Mouse (Mus musculus) gonadal fat pad, adult 2 months (tissue): ENCODE results near the gene Aip. TPM values are rescaled to one million over a fixed set of nuclear protein-coding genes. Genes with fewer than 3 reads are reported as not detected.
"Not testable (repeated sequence)": the region's sequence is repeated elsewhere in the genome, so short reads cannot be mapped to it uniquely, and the experiment has no call there.

Source experiments
- DNase-seq: peaks from one replicate; pipeline ENCODE4 v3.0.0-alpha.2; 2012; ENCODE audit warnings: low read depth
- polyA plus RNA-seq: library from polyadenylated mRNA; depleted of rRNA; stranded (reverse); fragments of >200 nt; gene quantifications from 2 replicates; pipeline ENCODE4 v1.2.3, GENCODE M21; 2012; rRNA removed

Aip gene
- polyA plus RNA-seq, 1 experiment = 121 TPM

DNA sequence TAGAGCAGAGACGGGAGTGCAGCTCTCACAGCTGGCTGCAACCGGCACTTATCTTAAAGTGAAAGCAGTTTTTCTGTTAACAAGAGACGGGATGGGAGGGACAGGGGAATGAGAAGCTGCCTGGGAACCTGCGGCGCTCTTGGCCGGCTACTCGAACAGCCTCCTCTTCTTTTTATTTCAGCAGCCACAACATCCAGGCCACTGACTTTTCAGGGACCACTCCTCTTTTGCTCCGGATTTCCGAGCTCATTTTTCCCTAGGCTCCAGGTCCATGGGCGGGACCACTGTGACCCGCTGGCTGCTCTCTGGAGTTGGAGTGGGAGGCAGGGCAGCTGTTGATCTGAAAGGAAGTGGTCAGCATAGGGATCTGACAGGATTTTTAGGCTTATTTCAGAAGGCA lies 61.2 kb downstream of the Aip start:
- not testable (repeated sequence) for DNase-seq

Other genes with a start within 250 kb of the Aip start
- gene Tcirg1, start 218.7 kb downstream of the Aip start, polyA plus RNA-seq = 61.0 and 75.4 TPM in 2 replicates
- 225 and 260 TPM in 2 replicates for gene Ndufs8, start 213.1 kb downstream of the Aip start, polyA plus RNA-seq
- gene Aldh3b1, start 196.1 kb downstream of the Aip start, polyA plus RNA-seq = 9.2 and 12.7 TPM in 2 replicates
- gene Unc93b1, start 190.7 kb downstream of the Aip start, polyA plus RNA-seq = 93.7 TPM in 2 replicates
- 0.51 and 0.86 TPM in 2 replicates for gene Aldh3b3, start 167.2 kb downstream of the Aip start, polyA plus RNA-seq
- 20.1 and 30.9 TPM in 2 replicates for gene Aldh3b2, start 153.5 kb downstream of the Aip start, polyA plus RNA-seq
- gene Acy3, start 139.3 kb downstream of the Aip start, polyA plus RNA-seq = 45.4 and 50.9 TPM in 2 replicates
- not detected in 2 replicates for gene Tbx10, start 133.1 kb downstream of the Aip start, polyA plus RNA-seq
- 10.2 and 19.7 TPM in 2 replicates for gene Nudt8, start 125.3 kb downstream of the Aip start, polyA plus RNA-seq
- 1.3 and 1.4 TPM in 2 replicates for gene Gm49405, start 125.2 kb downstream of the Aip start, polyA plus RNA-seq
- gene Doc2g, start 122.5 kb downstream of the Aip start, polyA plus RNA-seq = 5.5 and 6.1 TPM in 2 replicates
- 152 and 165 TPM in 2 replicates for gene Ndufv1, start 113.1 kb downstream of the Aip start, polyA plus RNA-seq
- gene Gstp1, start 87.9 kb downstream of the Aip start, polyA plus RNA-seq = 787 and 813 TPM in 2 replicates
- 14.7 and 39.9 TPM in 2 replicates for gene Gstp2, start 79.8 kb downstream of the Aip start, polyA plus RNA-seq
- 0.93 and 3.0 TPM in 2 replicates for gene Gstp3, start 66.3 kb downstream of the Aip start, polyA plus RNA-seq
- not detected in 2 replicates for gene Cabp2, start 44.3 kb downstream of the Aip start, polyA plus RNA-seq
- gene Cdk2ap2, start 28.7 kb downstream of the Aip start, polyA plus RNA-seq = 162 and 208 TPM in 2 replicates
- 68.4 and 81.9 TPM in 2 replicates for gene Pitpnm1, start 25.9 kb downstream of the Aip start, polyA plus RNA-seq
- 0.20 and 0.39 TPM in 2 replicates for gene Gpr152, start 13.9 kb upstream of the Aip start, polyA plus RNA-seq
- 0.15 and 0.28 TPM in 2 replicates for gene Cabp4, start 18.2 kb upstream of the Aip start, polyA plus RNA-seq
- 251 and 287 TPM in 2 replicates for gene Coro1b, start 22.8 kb upstream of the Aip start, polyA plus RNA-seq
- gene Ptprcap, start 27.7 kb upstream of the Aip start, polyA plus RNA-seq = 5.8 and 5.9 TPM in 2 replicates
- gene Rps6kb2, start 37.5 kb upstream of the Aip start, polyA plus RNA-seq = 31.1 and 32.0 TPM in 2 replicates
- gene Carns1, start 49.6 kb upstream of the Aip start, polyA plus RNA-seq = 8.4 and 10.0 TPM in 2 replicates
- gene Tbc1d10c, start 65.4 kb upstream of the Aip start, polyA plus RNA-seq = 3.6 and 4.5 TPM in 2 replicates
- gene Ppp1ca, start 66.2 kb upstream of the Aip start, polyA plus RNA-seq = 570 and 585 TPM in 2 replicates
- gene Rad9a, start 75.8 kb upstream of the Aip start, polyA plus RNA-seq = 27.3 and 31.9 TPM in 2 replicates
- 6.6 and 7.9 TPM in 2 replicates for gene Clcf1, start 88.4 kb upstream of the Aip start, polyA plus RNA-seq
- 1.2 TPM in 1 of 2 replicates, not detected in the other for gene AC109138.7, start 88.5 kb upstream of the Aip start, polyA plus RNA-seq
- 111 and 164 TPM in 2 replicates for gene Pold4, start 106.0 kb upstream of the Aip start, polyA plus RNA-seq
- 87.3 and 91.4 TPM in 2 replicates for gene Ssh3, start 143.3 kb upstream of the Aip start, polyA plus RNA-seq
- 12.6 and 13.7 TPM in 2 replicates for gene Ankrd13d, start 157.3 kb upstream of the Aip start, polyA plus RNA-seq
- gene Grk2, start 180.4 kb upstream of the Aip start, polyA plus RNA-seq = 74.0 and 79.1 TPM in 2 replicates